Mouse (Mus musculus): ENCODE data around the gene Olfr572.

Gene Olfr572

DNA sequence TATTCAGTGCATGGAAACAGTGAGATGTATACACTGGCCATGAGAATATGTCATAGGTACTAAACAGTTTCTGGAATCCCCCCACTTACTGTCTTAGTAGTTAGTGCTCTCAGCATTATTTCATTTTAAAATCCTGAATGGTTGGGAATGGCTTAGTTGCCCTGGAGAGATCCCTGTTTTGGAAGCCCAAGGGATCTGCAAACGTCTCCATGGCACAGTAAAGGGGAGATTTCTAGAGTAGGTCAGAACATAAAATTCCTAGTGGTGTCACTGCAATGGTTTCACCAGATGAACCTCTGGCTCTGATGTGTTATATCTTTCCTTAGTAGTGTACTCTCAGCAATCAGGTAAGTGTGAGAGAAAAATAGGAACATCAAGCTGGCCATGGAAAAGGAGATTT lies at the start of gene Olfr572:
TSS of gene Olfr572 (plus strand) at position 301 of the 400 bp plus-strand sequence.
- no peak for DNase-seq (ENCODE audit: low spot score)

DNA sequence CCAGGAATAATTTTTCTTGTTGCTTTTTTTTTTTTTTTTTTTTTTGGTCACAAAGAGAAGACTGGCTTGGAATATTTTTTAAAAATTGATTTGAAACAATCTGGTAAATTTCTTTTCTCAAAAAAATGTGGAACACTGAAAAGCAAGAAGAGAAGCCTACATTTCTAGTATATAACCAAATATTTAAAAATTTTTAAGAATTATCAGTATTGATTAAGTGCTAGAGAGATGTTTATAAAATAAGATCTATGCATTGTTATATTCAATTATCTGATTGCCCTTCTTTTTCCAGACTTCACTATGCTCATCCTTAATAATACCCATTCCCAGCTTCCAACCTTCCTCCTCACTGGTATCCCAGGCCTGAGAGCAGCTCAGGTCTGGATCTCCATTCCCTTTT lies 47.4 kb upstream of the Olfr572 start, which contains the start of gene Olfr568:
TSS of gene Olfr568 (plus strand) at position 301 of the 400 bp plus-strand sequence.
- DNase-seq (ENCODE audit: low spot score), result no peak

DNA sequence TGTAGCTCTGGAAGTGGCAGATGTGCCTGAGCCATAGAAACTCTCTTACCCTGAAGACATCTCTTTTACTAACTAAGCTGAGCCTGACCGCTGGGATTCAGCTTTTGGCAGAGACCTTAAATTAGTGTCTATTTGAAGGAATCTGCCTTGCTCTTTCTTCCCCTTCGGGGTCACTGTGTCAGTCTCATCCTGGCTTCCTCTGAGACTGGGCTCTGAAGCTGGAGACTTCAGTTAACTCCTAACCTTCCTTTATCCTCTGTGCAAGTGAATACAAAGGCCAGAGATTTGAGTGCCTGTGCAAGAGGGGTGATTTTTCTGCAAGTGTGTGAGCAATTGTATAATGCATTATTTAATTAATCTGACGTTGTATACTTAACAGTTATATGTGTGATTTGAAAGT lies 33.4 kb upstream of the Olfr572 start, which contains the start of gene Olfr569:
TSS of gene Olfr569 (minus strand) at position 101 of the 400 bp plus-strand sequence.
- DNase-seq (ENCODE audit: low spot score), result no peak

DNA sequence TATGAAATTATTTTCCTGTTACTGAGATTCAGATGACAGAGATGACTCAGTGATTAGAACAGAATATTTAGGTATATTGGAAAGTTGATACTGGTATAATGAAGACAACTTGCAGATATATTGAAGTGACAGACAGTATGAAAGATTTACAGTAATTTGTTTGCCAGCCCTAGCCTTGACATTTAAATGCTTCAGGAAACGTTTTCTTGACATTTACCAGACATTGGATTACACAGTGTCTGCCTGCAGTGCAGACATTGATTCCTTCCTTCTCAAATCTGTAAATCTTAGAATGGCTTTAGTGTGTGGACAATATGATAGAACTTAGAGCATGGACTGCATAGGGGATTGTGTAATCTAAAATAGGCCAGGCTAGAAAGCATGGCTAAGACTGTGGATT lies 8.9 kb upstream of the Olfr572 start:
- no peak for DNase-seq (ENCODE audit: low spot score)

DNA sequence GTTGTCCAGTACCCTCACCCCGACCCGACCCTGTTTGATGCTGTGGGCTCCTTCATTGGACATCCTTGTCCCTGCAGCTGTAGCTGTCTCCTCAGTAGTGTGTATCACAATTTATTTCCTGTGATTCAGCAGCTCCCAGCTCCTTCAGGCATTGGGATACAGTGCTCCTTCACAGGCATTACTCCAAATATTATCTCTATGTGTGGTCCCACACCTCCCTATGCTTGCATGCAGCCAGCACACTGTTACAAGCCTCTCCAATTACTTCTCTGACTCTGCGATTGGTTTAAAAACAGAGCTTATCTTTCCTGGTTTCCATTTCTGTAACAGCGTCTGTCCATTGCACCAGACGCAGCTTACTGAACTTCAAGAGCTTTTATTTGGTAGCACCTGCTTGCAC lies 7.8 kb upstream of the Olfr572 start:
- DNase-seq (ENCODE audit: low spot score), result no peak

DNA sequence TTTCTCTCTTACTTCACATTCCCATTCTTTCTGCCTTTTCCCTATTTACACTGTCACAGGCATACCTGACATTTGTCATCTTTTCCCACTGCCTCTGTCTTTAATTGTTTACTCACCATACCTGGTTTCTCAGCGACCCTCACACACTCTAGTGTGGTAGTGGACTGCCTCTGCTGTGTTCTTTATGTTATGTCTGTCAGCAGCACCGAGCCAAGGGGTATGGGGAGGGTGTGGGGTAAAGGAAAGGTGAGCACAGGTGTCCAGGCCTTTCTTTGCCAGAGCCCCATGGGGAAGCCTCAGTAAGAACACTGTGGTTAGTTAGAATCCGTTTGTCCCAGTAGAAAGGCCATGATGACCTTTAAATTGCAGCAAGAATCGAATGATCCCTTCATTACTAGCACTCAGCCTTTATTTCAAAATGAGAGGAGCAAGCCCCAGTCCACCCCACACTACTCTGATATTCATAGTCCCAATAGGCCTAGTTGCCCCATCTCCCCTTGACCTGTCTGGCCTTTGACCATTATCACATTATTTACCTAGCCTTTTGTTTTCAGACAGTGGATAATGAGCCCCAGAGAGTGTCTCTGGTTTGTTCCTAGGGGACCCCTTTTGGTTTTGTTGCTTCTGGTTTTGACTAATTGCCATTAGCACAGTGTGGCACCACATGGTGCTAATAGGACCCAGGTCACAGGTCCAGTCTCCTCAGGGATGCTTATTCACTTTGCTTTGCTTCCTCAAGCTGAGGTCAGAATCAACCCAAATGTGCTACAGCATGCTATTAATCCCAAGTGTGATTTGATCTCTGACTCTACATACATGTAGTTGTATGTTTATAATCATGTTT lies 7.0 kb upstream of the Olfr572 start, which contains the start of gene Olfr571:
TSS of gene Olfr571 (minus strand) at position 505 of the 844 bp plus-strand sequence.
- DNase-seq (ENCODE audit: low spot score), result no peak

DNA sequence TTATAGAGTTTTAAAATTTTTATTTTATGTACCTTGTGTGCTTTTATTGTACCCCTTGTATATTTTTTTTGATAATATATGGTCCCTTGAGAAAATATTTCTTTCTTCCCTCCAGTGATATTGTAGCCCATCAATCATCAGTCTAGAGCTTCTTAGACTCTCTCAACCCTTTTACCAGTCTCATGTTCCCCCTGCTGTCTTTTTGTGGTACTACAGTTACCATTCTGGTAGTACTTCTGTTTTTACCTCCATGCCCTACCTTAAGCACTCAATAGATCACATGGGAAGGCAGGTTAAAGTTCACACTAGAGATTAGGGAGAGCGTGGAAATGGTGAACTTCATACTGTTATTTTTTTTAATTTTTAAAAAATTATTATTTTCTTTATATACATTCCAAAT lies 4.6 kb upstream of the Olfr572 start:
- DNase-seq (ENCODE audit: low spot score), result no peak

DNA sequence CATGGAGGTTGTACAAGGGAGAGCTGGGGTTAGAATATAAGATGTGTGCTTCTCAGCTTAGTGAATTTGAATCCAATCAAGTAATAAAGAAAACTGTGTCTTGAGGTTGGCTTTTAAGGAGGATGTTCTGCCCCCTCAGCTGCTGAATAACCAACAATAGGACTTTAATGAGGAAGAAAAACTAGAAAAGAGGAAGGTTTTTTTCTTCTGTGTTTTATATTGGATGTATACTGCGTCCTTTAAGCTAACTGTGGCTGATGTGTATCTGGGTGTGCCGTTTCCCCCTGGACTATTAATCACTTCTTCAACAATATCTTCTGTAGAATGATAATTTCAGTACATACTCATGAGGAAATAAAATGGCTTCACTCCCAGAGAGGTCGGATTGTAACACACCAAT lies 2.9 kb downstream of the Olfr572 start:
- DNase-seq (ENCODE audit: low spot score), result no peak

DNA sequence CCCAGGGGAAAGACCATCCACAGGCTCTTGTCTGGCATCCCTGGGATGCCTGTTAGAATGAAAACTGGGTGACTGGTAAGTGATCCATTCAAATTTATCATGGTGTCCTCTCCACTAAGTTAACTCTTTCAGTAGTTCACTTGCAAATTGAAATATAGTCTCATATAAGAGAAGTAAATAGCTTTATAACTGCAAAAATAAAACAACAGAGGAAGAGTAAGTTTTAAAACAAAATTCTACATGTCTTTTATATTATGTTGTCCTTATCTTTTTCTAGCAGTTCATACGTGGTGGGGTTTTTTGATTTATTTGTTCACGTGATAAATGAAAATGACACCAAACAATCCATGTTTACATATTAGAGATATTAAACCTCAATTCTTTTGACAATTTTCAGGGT lies 18.3 kb downstream of the Olfr572 start, which contains the start of gene Olfr573-ps1:
TSS of gene Olfr573-ps1 (minus strand) at position 101 of the 400 bp plus-strand sequence.
- no peak for DNase-seq (ENCODE audit: low spot score)

DNA sequence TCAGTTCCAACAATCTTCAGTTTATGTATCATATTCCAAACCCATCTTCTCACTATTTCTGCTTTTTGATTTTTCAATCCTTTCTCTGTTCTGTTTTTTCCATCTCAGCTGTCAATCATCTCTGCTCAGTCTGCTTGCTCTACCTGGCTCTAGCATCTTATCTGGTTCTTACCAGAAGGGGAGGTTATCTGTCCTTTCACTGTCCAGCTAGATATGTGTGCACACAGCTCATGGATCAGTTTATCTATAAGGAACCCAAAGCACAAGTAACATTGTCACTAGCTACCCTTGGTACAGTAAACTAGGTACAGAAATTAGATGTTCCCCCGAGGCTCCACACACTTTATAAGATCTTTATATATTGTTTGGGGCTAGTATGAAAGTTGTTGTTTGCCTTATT lies 19.2 kb downstream of the Olfr572 start:
- no peak for DNase-seq (ENCODE audit: low spot score)

DNA sequence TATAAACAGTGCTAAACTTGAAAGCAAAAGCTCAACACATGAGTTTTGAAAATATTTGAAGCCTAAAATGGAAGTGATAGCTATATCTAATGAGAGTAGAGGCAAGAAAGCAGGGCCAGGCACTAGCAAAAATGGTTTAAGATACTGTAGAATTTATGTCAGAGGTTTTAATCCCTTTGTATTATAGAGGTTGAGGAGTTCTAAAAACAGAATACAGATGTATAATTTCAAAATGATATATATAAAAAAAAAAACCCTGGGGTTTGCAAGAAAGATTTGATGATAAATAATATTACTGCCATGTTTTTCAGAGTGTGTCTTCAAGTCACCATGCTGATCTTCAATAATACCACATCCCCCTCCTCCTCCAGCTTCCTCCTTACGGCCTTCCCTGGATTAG lies 24.0 kb downstream of the Olfr572 start, which contains the start of gene Olfr574:
TSS of gene Olfr574 (plus strand) at position 301 of the 400 bp plus-strand sequence.
- DNase-seq (ENCODE audit: low spot score), result no peak

DNA sequence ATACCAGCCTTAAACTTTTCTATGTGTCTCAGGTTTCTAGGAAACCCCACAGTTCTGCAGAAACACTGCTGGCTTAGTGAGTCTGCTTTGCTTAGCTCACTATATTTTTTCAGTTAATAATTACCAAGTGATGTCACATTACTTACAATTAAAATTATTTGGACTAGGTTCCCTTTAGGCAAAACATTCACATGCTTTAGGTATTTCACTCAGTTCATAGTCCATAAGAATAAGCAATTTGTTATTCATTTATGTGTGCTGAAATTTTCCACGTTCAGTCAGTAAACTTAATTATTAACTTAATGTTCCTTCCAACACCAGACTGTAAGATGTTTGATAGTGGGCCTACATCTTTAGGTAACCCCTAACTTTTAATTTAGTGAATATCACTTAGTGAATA lies 26.5 kb downstream of the Olfr572 start:
- no peak for DNase-seq (ENCODE audit: low spot score)

DNA sequence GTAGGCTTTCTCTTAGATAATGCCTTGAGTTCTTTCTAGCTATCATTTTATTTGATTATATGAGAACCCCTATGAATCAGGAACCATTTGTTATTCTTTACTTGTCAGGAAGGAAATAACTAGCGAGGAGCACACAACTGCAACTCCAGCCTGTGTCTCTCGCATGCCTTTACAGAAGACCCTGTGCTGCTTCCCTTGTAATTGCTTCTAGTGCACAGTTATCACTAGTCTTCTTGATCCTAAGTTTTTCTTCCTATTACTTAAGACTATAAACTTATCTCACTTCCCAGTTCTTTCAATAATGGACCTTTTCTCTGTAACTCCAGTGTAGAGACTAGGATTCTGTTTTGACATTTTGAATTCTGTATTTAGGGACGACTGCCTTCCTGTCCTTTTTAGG lies 33.9 kb downstream of the Olfr572 start:
- no peak for DNase-seq (ENCODE audit: low spot score)

DNA sequence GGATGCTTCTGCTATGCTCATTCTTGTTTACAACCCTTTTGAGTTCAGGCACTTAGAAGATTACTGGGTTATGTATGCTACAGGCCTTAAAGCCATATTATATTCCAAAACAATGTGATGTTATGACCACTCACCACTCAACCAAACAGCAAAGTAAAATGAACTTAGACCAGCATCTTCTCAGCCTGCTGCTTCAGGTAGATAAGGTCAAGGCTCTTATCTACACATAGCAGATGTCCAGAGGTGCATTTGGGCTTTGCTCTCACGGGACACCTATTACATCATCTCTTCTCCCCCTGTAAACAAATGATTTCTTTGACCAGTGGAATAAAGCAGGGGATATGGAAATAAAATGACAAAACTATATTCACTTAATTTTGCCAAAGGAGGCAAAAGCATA lies 34.4 kb downstream of the Olfr572 start, which contains the start of gene Olfr575:
TSS of gene Olfr575 (minus strand) at position 183 of the 400 bp plus-strand sequence.
- DNase-seq (ENCODE audit: low spot score), result no peak

DNA sequence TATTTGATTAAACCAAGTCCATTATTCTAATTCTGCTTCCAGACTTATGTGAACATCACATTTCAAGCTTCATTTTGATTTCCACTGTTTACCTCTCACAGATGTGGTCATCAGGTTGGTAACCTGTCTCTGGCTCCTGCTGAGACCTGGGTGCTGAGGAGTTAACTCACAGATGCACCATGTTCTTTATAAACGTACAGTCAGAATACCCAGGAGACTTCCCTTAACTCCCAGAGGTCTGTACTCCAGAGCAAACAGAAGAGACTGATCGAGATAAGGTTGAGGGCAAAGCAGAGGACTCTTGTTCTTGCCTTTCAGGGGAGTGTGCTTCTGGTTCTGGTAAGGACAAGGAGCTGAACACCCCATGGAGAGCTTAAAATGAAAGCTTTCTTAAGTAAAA lies 38.2 kb downstream of the Olfr572 start, which contains the start of gene Olfr576:
TSS of gene Olfr576 (plus strand) at position 301 of the 400 bp plus-strand sequence.
- DNase-seq (ENCODE audit: low spot score), result no peak

DNA sequence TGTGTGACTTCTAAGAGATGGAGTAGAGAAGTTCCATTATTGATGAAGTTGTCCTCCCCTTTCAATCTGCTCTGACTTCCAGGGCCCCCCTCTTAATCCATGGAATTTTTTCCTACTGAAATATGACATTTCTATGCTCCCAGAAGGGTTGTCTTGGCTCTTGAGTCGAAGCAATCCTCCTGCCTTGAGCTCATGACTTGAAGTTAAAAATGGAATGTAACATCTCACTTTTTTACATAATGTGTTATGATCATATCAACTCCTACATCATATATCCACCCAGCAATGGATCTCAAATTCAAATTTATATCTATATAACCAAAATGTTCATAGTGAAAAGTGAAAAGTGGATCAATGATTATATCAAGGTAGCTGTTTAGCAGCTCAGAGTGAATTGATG lies 50.2 kb downstream of the Olfr572 start:
- DNase-seq (ENCODE audit: low spot score), result no peak

DNA sequence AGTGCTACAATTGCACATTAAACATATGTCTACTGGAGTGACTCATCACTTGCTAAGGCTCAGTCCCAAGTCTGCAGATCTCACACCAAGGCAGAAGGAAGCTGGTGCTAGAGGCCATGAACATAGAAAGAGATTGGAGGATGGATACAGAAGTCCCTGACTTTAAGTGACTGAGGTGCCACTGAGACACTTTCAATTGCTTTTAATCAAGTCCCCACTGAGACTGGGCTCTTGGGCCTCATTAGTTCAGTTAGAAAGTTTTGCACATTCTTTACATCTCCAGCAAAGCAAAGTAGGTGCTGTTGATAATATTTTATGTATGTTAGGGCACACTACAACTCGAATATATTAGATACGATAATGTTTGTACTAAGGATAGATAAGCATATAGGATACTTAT lies 51.6 kb downstream of the Olfr572 start, which contains the start of gene Olfr577:
TSS of gene Olfr577 (minus strand) at position 101 of the 400 bp plus-strand sequence.
- DNase-seq (ENCODE audit: low spot score), result no peak

Measured in testis, postnatal 10 days (tissue).